Mouse (Mus musculus) kidney, adult 11 months (tissue): ENCODE measurements around the gene Prss35.

ENCODE experiments used
- DNase-seq: peaks from one replicate; pipeline ENCODE4 v3.0.0; 2022

Gene Prss35

DNA sequence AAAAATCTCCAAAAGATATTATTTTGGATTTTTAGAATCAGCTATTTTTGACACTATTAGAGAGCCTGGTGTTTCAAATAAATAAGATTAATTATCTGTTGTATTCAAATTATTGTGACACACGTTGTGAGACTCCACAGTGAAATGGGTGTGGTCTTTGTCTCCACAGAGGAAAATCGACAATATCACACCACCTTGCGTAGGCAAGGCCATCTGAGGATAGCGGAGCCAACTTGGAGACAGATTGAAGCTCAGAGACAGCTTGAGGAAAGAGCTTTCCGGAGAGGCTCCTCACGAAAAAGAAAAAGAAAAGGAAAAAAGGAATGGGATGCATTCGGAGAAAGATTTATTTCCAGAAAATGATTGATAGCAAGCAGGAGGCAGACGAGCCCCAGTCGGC lies 8.7 kb upstream of the Prss35 start:
- DNase-seq, result no peak

DNA sequence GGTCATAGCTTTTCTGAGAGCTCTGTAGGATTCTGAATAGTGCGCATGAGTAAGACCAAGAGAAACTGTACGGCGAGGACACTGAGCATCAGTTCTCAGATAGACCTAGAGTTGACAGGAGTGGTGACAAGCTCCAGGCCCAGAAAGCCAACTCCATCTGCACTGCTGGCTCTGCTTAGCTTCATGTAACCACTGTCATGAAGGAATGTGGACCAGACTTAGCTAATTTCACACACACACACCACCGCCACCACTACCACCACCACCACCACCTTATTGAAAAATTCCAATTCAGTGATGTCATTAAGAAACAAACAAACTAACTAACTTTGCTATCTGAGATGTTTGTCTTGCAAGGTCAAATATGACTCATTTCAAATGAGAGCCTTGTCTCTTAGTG lies 6.5 kb upstream of the Prss35 start:
- no peak for DNase-seq

GRCm38 (mm10) chr9:86738067-86738466 lies 5.4 kb upstream of the Prss35 start:
- DNase-seq, result no peak

DNA sequence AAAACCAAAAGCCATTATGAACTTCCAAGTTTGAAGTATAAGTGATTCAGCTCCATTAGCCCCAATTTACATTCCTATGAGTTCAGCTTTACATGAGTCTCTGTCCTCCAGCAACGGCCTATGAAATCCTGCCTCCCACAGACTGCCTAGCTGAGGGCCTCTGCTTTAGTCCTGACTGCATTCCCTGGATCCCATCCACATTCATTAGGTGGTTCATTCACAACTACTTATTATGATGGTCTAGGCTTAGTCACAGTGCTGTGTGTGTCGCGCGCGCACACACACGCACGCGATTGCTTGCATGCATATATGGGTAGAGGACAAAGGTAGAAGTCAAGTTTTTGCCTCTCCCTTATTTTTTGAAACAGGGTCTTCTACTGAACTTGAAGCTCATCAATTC lies 4.6 kb upstream of the Prss35 start:
- DNase-seq, result no peak

- DNase-seq, result no peak
Observed at GRCm38 (mm10) chr9:86739971-86740370, 3.5 kb upstream of the Prss35 start.

GRCm38 (mm10) chr9:86744041-86744440 lies 592 bp downstream of the Prss35 start:
- no peak for DNase-seq

- peak; percentile 39 for DNase-seq
Observed at GRCm38 (mm10) chr9:86745926-86746581, 2.6 kb downstream of the Prss35 start.

- no peak for DNase-seq
Observed at GRCm38 (mm10) chr9:86762477-86763376, 19.3 kb downstream of the Prss35 start.

DNA sequence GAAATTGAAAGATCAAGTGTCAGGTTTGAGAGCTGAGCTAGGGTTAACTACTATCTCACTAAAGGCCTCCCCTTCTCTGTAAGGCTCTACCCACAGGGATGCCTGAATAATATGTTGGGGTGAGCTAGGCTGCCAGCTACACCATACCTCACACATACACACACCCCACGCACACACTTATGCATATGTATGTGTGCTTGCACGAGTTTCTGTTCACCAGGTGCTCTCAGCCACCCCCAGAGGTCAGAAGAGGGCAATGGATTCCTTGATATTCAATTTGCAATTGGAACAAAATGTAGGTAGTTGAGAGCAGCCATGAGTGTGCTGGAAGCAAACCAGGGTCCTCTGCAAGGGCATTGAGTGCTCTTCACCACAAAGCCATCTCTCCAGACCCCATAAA lies 20.6 kb downstream of the Prss35 start:
- no peak for DNase-seq

DNA sequence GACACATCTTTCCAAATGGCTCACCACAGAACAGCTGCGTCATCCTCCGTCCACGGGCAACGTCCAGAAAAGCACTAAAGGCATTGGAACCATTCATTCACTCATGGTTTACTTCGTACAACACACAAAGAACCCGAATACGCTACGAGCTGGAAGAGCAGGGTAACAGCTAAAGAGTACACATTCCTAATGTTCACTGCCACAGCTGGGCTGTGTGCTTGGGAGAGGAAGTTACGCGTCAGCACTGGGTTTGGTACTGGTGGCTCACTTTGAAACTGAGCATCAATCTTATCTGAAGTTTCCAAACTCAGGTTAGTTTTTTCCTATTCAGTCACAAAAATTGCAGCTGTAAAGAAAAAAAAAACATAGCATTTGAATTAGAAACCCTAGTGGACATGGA lies 23.5 kb downstream of the Prss35 start:
- no peak for DNase-seq

GRCm38 (mm10) chr9:86772897-86773296 lies 29.4 kb downstream of the Prss35 start:
- DNase-seq, result no peak

DNA sequence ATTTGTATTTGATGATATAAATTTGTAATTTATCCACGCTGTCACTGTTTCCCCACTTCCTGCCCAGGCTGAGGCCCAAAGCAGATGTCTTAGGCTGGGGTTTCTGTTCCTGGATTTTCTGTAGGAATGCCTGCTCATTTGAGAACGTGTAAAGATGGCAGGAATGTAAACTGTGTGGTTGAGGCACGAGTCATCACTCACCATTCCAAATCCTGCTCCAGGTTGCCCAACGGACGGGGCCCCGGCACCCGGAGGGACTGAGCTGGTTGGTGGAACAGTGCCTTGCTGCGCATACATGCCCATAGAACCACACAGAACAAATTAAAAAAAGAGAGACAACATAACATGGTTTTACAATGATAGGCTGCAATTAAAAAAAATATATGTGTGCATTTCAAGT lies 30.5 kb downstream of the Prss35 start:
- no peak for DNase-seq

- no peak for DNase-seq
Observed at GRCm38 (mm10) chr9:86775374-86775773, 31.9 kb downstream of the Prss35 start.

DNA sequence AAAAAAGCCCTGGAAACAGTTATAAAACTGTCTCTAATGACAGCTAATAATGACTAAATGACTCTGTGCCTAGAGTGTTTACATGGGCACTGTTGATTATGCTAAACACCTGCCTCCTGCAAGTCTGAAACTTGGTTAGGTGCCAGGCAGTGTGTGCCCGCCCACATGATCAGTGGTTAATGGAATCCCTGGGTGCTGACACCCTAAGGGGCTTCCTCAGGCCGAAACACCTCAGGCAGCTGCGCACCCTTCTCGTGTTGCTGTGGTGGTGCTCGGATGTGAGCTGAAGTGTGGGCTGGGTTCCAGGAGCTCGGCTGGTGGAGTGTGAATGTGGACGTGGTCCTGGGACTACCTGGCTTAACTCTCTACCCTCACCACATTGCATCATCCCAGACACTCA lies 33.9 kb downstream of the Prss35 start:
- DNase-seq, result peak; percentile 6

GRCm38 (mm10) chr9:86778212-86778611 lies 34.8 kb downstream of the Prss35 start:
- DNase-seq, result no peak

GRCm38 (mm10) chr9:86781426-86781825 lies 38.0 kb downstream of the Prss35 start:
- DNase-seq, result no peak

DNA sequence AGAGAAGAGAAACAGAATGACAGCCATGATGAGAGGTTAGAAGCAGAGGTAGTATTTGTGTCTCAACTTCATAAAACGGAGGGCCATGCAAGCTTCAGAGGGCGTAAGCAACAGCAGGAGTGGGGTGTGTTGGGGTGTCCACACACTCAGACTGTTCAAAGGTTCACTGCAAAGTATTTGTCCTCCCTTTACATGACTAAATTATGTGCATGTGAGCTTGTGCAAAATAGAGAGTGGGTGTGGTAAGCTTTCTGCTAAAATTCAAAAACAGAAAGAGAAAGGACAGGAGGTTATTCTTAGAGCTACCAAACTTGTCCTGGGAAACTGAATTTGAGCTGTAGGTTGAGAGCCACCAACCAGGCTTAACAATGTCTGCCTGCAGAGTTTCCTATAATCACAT lies 39.4 kb downstream of the Prss35 start:
- no peak for DNase-seq

DNA sequence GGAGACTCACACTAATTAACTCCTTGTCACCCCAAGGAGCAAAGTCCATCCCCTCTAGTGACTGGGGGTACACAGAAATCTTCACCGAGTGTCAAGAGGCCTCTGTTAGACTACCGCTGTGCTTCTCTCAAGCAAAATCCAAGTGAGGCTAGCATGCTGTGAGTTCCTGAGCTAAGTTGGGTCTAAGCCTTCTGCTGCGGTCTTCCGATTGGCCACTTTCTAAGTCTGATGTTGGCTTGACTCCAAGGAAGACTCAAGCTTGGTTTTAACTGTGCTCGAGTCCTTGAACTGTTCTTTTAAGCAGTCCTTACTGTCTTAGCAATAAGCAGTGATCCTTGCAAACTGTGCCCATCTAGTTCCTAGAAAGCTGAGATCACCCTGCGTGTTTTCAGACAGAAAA lies 45.7 kb downstream of the Prss35 start:
- DNase-seq, result no peak

DNA sequence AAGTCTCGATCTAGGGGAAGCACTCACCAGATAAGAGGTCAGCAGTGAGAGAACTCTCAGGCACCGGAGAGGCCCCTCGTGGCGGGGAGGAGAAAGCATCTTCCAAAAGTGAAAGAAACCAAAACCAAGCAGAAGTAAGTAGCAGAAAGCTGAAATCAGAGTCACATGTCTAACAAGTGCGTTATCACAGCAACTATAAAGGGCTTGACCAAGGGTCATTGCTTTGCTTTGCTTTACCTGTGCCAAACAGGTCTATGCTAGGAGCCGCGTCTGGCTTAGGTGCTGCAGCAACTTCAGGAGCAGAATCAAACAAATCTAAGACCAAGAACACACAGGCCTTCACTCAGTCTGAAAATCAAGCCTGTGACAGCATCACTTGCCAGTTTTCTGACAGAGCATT lies 48.5 kb downstream of the Prss35 start:
- DNase-seq, result no peak

- no peak for DNase-seq
Observed at GRCm38 (mm10) chr9:86795236-86795635, 51.8 kb downstream of the Prss35 start.

GRCm38 (mm10) chr9:86797553-86797952 lies 54.1 kb downstream of the Prss35 start:
- no peak for DNase-seq

DNA sequence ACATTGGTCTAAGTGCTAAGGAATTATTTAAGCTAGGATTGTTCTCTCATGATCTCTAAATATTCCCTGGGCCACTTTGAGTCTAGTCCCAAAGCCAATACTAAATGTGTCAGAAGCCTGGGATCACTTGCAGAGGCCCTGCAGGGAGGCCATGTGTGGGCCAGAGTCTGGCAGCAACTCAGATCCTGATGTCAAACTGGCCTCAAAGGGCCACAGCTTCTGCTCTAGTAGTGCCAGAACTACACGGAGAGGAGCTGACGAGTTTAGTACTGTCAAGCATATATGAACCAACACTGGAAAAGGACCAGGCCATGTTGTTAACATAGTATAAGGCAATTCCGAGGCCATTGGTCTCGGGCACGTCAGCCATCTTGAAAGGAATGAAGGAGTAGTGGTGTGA lies 54.7 kb downstream of the Prss35 start:
- no peak for DNase-seq

DNA sequence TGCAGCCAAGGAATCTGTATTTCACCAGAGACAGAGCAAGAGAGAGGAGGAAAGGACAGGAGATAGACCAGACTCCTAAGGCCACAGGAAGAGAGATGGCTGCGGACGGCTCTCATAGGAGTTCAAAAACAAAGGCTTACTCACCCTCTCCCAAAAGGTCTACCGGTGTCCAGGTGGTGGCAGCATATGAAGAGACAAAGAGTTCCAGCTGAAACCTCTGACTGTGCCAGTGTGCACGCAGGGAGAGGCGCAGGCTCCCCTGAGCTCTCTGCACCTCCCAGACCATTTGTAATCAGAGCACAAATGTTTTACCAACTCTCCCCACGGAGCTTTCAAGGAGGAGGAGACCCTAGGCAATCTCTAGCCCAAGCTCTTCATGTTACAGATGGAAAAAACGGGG lies 55.2 kb downstream of the Prss35 start:
- no peak for DNase-seq

DNA sequence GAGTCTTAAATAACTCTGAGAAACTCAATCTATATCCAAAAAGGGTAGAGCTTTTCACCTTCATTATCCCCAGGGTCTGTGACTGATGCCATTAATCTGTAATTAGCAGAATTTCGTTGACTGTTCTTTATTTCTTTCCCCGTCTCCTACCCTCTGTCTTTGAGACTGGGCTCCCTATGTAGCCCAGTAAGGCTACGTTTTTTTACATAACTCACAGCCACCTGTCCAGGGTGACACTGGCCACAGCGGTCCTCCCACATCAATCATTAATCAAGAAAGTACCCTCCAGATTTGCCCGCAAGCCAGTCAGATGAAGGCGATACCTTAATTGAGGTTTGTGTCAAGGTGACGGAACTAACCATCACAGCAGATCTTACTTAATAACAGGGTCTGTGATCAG lies 55.6 kb downstream of the Prss35 start:
- DNase-seq, result no peak
